Mouse (Mus musculus) neural tube, embryonic 11.5 days (tissue): Measurements from ENCODE around the gene Sult6b2. TPM values are rescaled to one million over a fixed set of nuclear protein-coding genes. Genes with fewer than 3 reads are reported as not detected.

ENCODE experiments used
- ATAC-seq: fragments of 200-750 bp; cut with Nextera tagmentation; 2 replicates; pipeline ENCODE4 v1.8.0; 2017; ENCODE audit warnings: moderate number of reproducible peaks, mild to moderate bottlenecking, moderate TSS enrichment, moderate library complexity; ENCODE audit not compliant: insufficient read depth, low FRiP score, low TSS enrichment
- DNase-seq: peaks from one replicate; pipeline ENCODE4 v3.0.0-alpha.2; 2015; ENCODE audit warnings: low spot score
- H3K27ac ChIP-seq: fragments of 300-500 bp; sonication (generic); 2 replicates; pipeline ENCODE4 v1.5.1; 2014; ENCODE audit warnings: low read depth, mild to moderate bottlenecking, low read length
- H3K27me3 ChIP-seq: fragments of 300-500 bp; sonication (generic); 2 replicates; pipeline ENCODE4 v1.6.1; 2014; ENCODE audit warnings: mild to moderate bottlenecking, low read length, mixed read lengths; ENCODE audit not compliant: control insufficient read depth, insufficient read depth
- H3K36me3 ChIP-seq: fragments of 300-500 bp; sonication (generic); 2 replicates; pipeline ENCODE4 v1.6.1; 2014; ENCODE audit warnings: mild to moderate bottlenecking, low read length, moderate library complexity, mixed read lengths; ENCODE audit not compliant: control insufficient read depth, insufficient read depth
- H3K4me1 ChIP-seq: fragments of 300-500 bp; sonication (generic); 2 replicates; pipeline ENCODE4 v1.6.1; 2014; ENCODE audit warnings: low read length, mixed read lengths; ENCODE audit not compliant: control insufficient read depth, insufficient read depth
- H3K4me2 ChIP-seq: fragments of 300-500 bp; sonication (generic); 2 replicates; pipeline ENCODE4 v1.6.1; 2014; ENCODE audit warnings: low read depth, mild to moderate bottlenecking, moderate library complexity
- H3K4me3 ChIP-seq: fragments of 300-500 bp; sonication (generic); 2 replicates; pipeline ENCODE4 v1.5.1; 2014; ENCODE audit warnings: low read depth, low read length
- H3K9ac ChIP-seq: fragments of 300-500 bp; sonication (generic); 2 replicates; pipeline ENCODE4 v1.6.1; 2014; ENCODE audit warnings: mild to moderate bottlenecking, low read length
- H3K9me3 ChIP-seq: fragments of 300-500 bp; sonication (generic); 2 replicates; pipeline ENCODE4 v1.6.1; 2016; ENCODE audit warnings: low read length; ENCODE audit not compliant: control insufficient read depth
- WGBS: fragments of 180-500 bp; shearing (Covaris S2); extraction: QIAGEN DNeasy Blood & Tissue Kit; methylation state at CpG from one replicate; pipeline ENCODE4 v1.1.7; 2014; 5-methylcytosine and 5-hydroxymethylcytosine counted together
- polyA plus RNA-seq: library from polyadenylated mRNA; unstranded; fragments of >200 nt; fragmentation: Nextera tagmentation; extraction: Ambion mirVana; gene quantifications from 2 replicates; pipeline ENCODE4 v1.2.1, GENCODE M21; 2014

Sult6b2 gene
- polyA plus RNA-seq, 1 experiment from 2014 or later = 0.29 TPM

GRCm38 (mm10) chr6:142838501-142838900 lies 34.2 kb upstream of the Sult6b2 start:
- Histone ChIP-seq H3K4me2 (no peak overlapping the region), H3K9ac (no peak overlapping the region), H3K4me3 (no peak overlapping the region), H3K27me3 (no peaks in the 10 kb centered on the region), H3K9me3 (no peaks in the 10 kb centered on the region), H3K27ac (no peak overlapping the region), H3K36me3 (no peaks in the 10 kb centered on the region), H3K4me1 (no peaks in the 10 kb centered on the region; the same call in 1 of the 2 replicates)
- ATAC-seq = no peak
- WGBS = 92% methylated on average over 1 of the region's 1 CpGs
- no peak for DNase-seq

- no peaks in the 10 kb centered on the region for H3K27me3 ChIP-seq
- H3K4me2 ChIP-seq = no peak overlapping the region
- no peaks in the 10 kb centered on the region for H3K9me3 ChIP-seq
- no peaks in the 10 kb centered on the region for H3K36me3 ChIP-seq
- 84% methylated on average over 9 of the region's 9 CpGs for WGBS
- DNase-seq (no peak), ATAC-seq (no peak)
- no peak overlapping the region for H3K9ac ChIP-seq
- no peak overlapping the region for H3K27ac ChIP-seq
- H3K4me1 ChIP-seq = no peaks in the 10 kb centered on the region; the same call in 1 of the 2 replicates
- no peak overlapping the region for H3K4me3 ChIP-seq
Observed at GRCm38 (mm10) chr6:142837326-142837725, 33.0 kb upstream of the Sult6b2 start.

GRCm38 (mm10) chr6:142835726-142836125 lies 31.4 kb upstream of the Sult6b2 start:
- WGBS = 27% methylated on average over 18 of the region's 18 CpGs
- Histone ChIP-seq H3K9ac (peak overlapping the region; percentile 35; the same call in 1 of the 2 replicates), H3K27me3 (no peaks in the 10 kb centered on the region), H3K4me1 (no peaks in the 10 kb centered on the region; the same call in 1 of the 2 replicates), H3K36me3 (no peaks in the 10 kb centered on the region), H3K4me3 (no peak overlapping the region), H3K27ac (peak overlapping the region; percentile 69), H3K9me3 (no peaks in the 10 kb centered on the region), H3K4me2 (peak overlapping the region; percentile 24)
- DNase-seq = peak; percentile 66
- ATAC-seq = peak; percentile 90

- ATAC-seq (no peak), DNase-seq (no peak)
- Histone ChIP-seq H3K4me1 (no peaks in the 10 kb centered on the region; the same call in 1 of the 2 replicates), H3K9me3 (no peaks in the 10 kb centered on the region), H3K9ac (no peak overlapping the region), H3K27me3 (no peaks in the 10 kb centered on the region), H3K4me3 (no peak overlapping the region), H3K27ac (no peak overlapping the region), H3K36me3 (no peaks in the 10 kb centered on the region), H3K4me2 (no peak overlapping the region)
- 76% methylated on average over 4 of the region's 4 CpGs for WGBS
Observed at GRCm38 (mm10) chr6:142834911-142835310, 30.6 kb upstream of the Sult6b2 start.

- H3K36me3 ChIP-seq = no peaks in the 10 kb centered on the region
- no peak for ATAC-seq
- H3K27ac ChIP-seq = no peak overlapping the region
- no peaks in the 10 kb centered on the region for H3K9me3 ChIP-seq
- DNase-seq = no peak
- H3K27me3 ChIP-seq = no peaks in the 10 kb centered on the region
- 85% methylated on average over 3 of the region's 3 CpGs for WGBS
- no peak overlapping the region for H3K9ac ChIP-seq
- no peaks in the 10 kb centered on the region; the same call in 1 of the 2 replicates for H3K4me1 ChIP-seq
- no peak overlapping the region for H3K4me3 ChIP-seq
- no peak overlapping the region for H3K4me2 ChIP-seq
Observed at GRCm38 (mm10) chr6:142831706-142832105, 27.4 kb upstream of the Sult6b2 start.

- Histone ChIP-seq H3K9me3 (no peaks in the 10 kb centered on the region), H3K9ac (no peak overlapping the region), H3K4me1 (no peaks in the 10 kb centered on the region; the same call in 1 of the 2 replicates), H3K27ac (no peak overlapping the region), H3K36me3 (no peaks in the 10 kb centered on the region), H3K4me2 (no peak overlapping the region), H3K4me3 (no peak overlapping the region), H3K27me3 (no peaks in the 10 kb centered on the region)
- DNase-seq (no peak), ATAC-seq (no peak)
- WGBS = 61% methylated on average over 8 of the region's 8 CpGs
Observed at GRCm38 (mm10) chr6:142831243-142831642, 26.9 kb upstream of the Sult6b2 start.

GRCm38 (mm10) chr6:142830221-142830620 lies 25.9 kb upstream of the Sult6b2 start:
- no peak overlapping the region for H3K4me3 ChIP-seq
- no peaks in the 10 kb centered on the region for H3K36me3 ChIP-seq
- H3K27ac ChIP-seq = no peak overlapping the region
- no peak overlapping the region for H3K9ac ChIP-seq
- ATAC-seq (no peak), DNase-seq (no peak)
- no peaks in the 10 kb centered on the region for H3K9me3 ChIP-seq
- H3K4me1 ChIP-seq = no peaks in the 10 kb centered on the region
- H3K4me2 ChIP-seq = no peak overlapping the region
- H3K27me3 ChIP-seq = no peaks in the 10 kb centered on the region
- 94% methylated on average over 3 of the region's 3 CpGs for WGBS

- Histone ChIP-seq H3K27me3 (no peaks in the 10 kb centered on the region), H3K9me3 (no peaks in the 10 kb centered on the region), H3K27ac (no peak overlapping the region), H3K9ac (no peak overlapping the region), H3K36me3 (no peaks in the 10 kb centered on the region), H3K4me2 (no peak overlapping the region), H3K4me3 (no peak overlapping the region), H3K4me1 (no peaks in the 10 kb centered on the region)
- ATAC-seq (no peak), DNase-seq (no peak)
- WGBS = 91% methylated on average over 5 of the region's 5 CpGs
Observed at GRCm38 (mm10) chr6:142825449-142825848, 21.1 kb upstream of the Sult6b2 start.

GRCm38 (mm10) chr6:142823008-142823787 lies 18.9 kb upstream of the Sult6b2 start:
- Histone ChIP-seq H3K27me3 (no peaks in the 10 kb centered on the region), H3K9me3 (no peaks in the 10 kb centered on the region), H3K27ac (no peak overlapping the region), H3K9ac (no peak overlapping the region), H3K4me1 (no peaks in the 10 kb centered on the region), H3K4me2 (no peak overlapping the region), H3K36me3 (no peaks in the 10 kb centered on the region), H3K4me3 (no peak overlapping the region)
- 46% methylated on average over 5 of the region's 5 CpGs for WGBS
- ATAC-seq (no peak), DNase-seq (no peak)
